Mouse (Mus musculus) megakaryocyte, embryonic 14.5 days (primary cell): Measurements from ENCODE around the gene Glo1.

Source experiments
- FLI1 ChIP-seq: IDR thresholded peaks from 2 replicates; pipeline ENCODE4 v1.6.1; 2012; ENCODE audit warnings: low read length, inconsistent platforms, mixed read lengths
- GATA1 ChIP-seq: IDR thresholded peaks from 3 replicates; pipeline ENCODE4 v1.6.1; 2012; ENCODE audit warnings: mixed read lengths, low read length, inconsistent platforms, borderline replicate concordance

- no peak for TF ChIP-seq GATA1
- TF ChIP-seq FLI1 = no peak
Measured at GRCm38 (mm10) chr17:30576946-30577345, 49.7 kb downstream of the Glo1 start.
